In genomic region chr13:20555853-20556452, GRCm38 (mm10) we compare ENCODE assay signal across 19 mouse cellular contexts.
DNase-seq lines count a peak whose midpoint lies in the region; TF ChIP-seq lines count a peak whose summit lies in the region.
"Had no signal": no experiment of that assay in that cellular context is flagged by ENCODE, and none has a peak within 500 bp of the region (broad histone marks: within the 10 kb centered on the region; RNA-seq: fewer than 3 reads in every experiment).

No protein-coding gene starts in this region.

- no peaks in the 10 kb centered on the region for H3K79me2 ChIP-seq in CH12.LX (replicated peaks; ENCODE audit: control insufficient read depth, extremely low read depth, insufficient read depth, poor library complexity, severe bottlenecking)

- peaks cover 0 to 4% of the 10 kb centered on the region in 2 experiments; a peak in 1 of 4 replicates for H3K4me1 ChIP-seq in CH12.LX (ENCODE audit: control insufficient read depth in 1 of 2, insufficient read depth in 2 of 2)
- H3K4me1 ChIP-seq: forebrain, embryonic 10.5 days; heart, embryonic 10.5 days; heart, embryonic 13.5 days; hindbrain, embryonic 12.5 days; hindbrain, embryonic 15.5 days had no signal

- DNase-seq in left cerebral cortex, adult 2 months (ENCODE audit: extremely low spot score in 1 of 2, low spot score in 2 of 2) = peak in 1 of 2 experiments; percentile 40
- DNase-seq in left cerebral cortex, postnatal 10 days (ENCODE audit: extremely low spot score in 1 of 2, low spot score in 2 of 2) = no peak
- no peak for DNase-seq in CH12.LX (ENCODE audit: extremely low read depth)
- peak; percentile 76 for DNase-seq in brain, adult 2 months (ENCODE audit: low read depth, low spot score)
- DNase-seq in heart, postnatal 14 days = no peak
- no peak for DNase-seq in urinary bladder, adult 2 months (ENCODE audit: low spot score)
- DNase-seq: adrenal gland, adult 2 months; adrenal gland, postnatal 14 days; cerebellum, adult 11-12 months; cerebellum, adult 8-10 months; cerebellum, postnatal 10 days; gastrocnemius, postnatal 36 days; heart, adult 2 months had no signal

- no peak overlapping the region for H3K4me2 ChIP-seq in CH12.LX (ENCODE audit: insufficient read depth, low read depth, poor library complexity, severe bottlenecking)
- H3K4me2 ChIP-seq: forebrain, embryonic 13.5 days; heart, embryonic 13.5 days; hindbrain, embryonic 12.5 days; hindbrain, embryonic 15.5 days had no signal

- H3K9me3 ChIP-seq in CH12.LX (replicated peaks; ENCODE audit: low read length) = no peaks in the 10 kb centered on the region
- H3K9me3 ChIP-seq: forebrain, embryonic 10.5 days; forebrain, embryonic 13.5 days; heart, embryonic 10.5 days; heart, embryonic 13.5 days; hindbrain, embryonic 12.5 days; hindbrain, embryonic 15.5 days had no signal

- in situ Hi-C loops in CH12.LX (cut with MboI; ENCODE audit: low pct_ligation_motif_present, low pct_unique_long_range_greater_than_20kb, low sequenced_read_pairs) = no loop called here

- intact Hi-C loops in left cerebral cortex, adult 2 months (cut with DNase I) = loop anchor here (5.0 kb wide), 1 partner anchor 84 kb away; no protein-coding TSS in a partner anchor
- intact Hi-C loops in left cerebral cortex, postnatal 10 days (cut with DNase I) = no loop called here
- intact Hi-C loops in heart, postnatal 14 days (cut with DNase I) = no loop called here

- peaks cover 6 to 64% of the 10 kb centered on the region in 2 experiments for H3K36me3 ChIP-seq in CH12.LX (replicated peaks in 1 of 2; ENCODE audit: control insufficient read depth in 1 of 2, insufficient read depth in 1 of 2, low read length in 1 of 2)
- H3K36me3 ChIP-seq: forebrain, embryonic 10.5 days; heart, embryonic 10.5 days; heart, embryonic 13.5 days; hindbrain, embryonic 12.5 days; hindbrain, embryonic 15.5 days had no signal

- dilution Hi-C loops in CH12.LX (cut with MboI; ENCODE audit: extremely low pct_ligation_motif_present, extremely low pct_unique_long_range_greater_than_20kb, low sequenced_read_pairs) = no loop called here

- H3K4me3 ChIP-seq in left cerebral cortex, adult 2 months = no peak overlapping the region
- H3K4me3 ChIP-seq in CH12.LX (replicated peaks in 1 of 3; ENCODE audit: low read depth in 2 of 3, low read length in 2 of 3, poor library complexity in 1 of 3) = no peak overlapping the region
- H3K4me3 ChIP-seq: forebrain, embryonic 10.5 days; forebrain, embryonic 13.5 days; heart, adult 2 months; heart, embryonic 10.5 days; heart, embryonic 13.5 days; hindbrain, embryonic 12.5 days; hindbrain, embryonic 15.5 days had no signal

- TF ChIP-seq POLR2A in CH12.LX (IDR thresholded peaks at IDR 0.05; ENCODE audit: low read depth, low read length) = no peak

- H3K27me3 ChIP-seq in CH12.LX (replicated peaks) = no peaks in the 10 kb centered on the region
- H3K27me3 ChIP-seq: forebrain, embryonic 13.5 days; heart, embryonic 13.5 days; hindbrain, embryonic 12.5 days; hindbrain, embryonic 15.5 days had no signal

- TF ChIP-seq RAD21 in CH12.LX (IDR thresholded peaks at IDR 0.05; ENCODE audit: low read depth, low read length) = no peak

- TF ChIP-seq EP300 in CH12.LX (IDR thresholded peaks at IDR 0.05; ENCODE audit: low read length) = no peak

- peak overlapping the region; percentile 62; the same call in 1 of the 2 replicates for H3K27ac ChIP-seq in left cerebral cortex, adult 2 months
- H3K27ac ChIP-seq in CH12.LX (ENCODE audit: insufficient read depth, low read depth) = no peak overlapping the region
- H3K27ac ChIP-seq: forebrain, embryonic 10.5 days; forebrain, embryonic 13.5 days; heart, adult 2 months; heart, embryonic 10.5 days; heart, embryonic 13.5 days; hindbrain, embryonic 12.5 days; hindbrain, embryonic 15.5 days had no signal

- no peak overlapping the region for H3K9ac ChIP-seq in CH12.LX (ENCODE audit: insufficient read depth, low read depth)
- H3K9ac ChIP-seq: forebrain, embryonic 13.5 days; heart, embryonic 13.5 days; hindbrain, embryonic 12.5 days; hindbrain, embryonic 15.5 days had no signal

- TF ChIP-seq CTCF in left cerebral cortex, adult 2 months (IDR thresholded peaks at IDR 0.05) = no peak
- TF ChIP-seq CTCF in CH12.LX (conservative IDR thresholded peaks at IDR 0.05 in 1 of 2, IDR thresholded peaks at IDR 0.05 in 1 of 2; ENCODE audit: low read depth in 2 of 2, low read length in 2 of 2) = no peak

TF ChIP-seq in CH12.LX, 34 proteins besides CTCF, POLR2A, EP300 and RAD21:
- TF ChIP-seq ELF1 (IDR thresholded peaks at IDR 0.05; ENCODE audit: low read depth, low read length) (no peak), ZC3H11A (IDR thresholded peaks at IDR 0.05; ENCODE audit: low read depth, low read length) (no peak), MAFK (IDR thresholded peaks at IDR 0.05; ENCODE audit: insufficient replicate concordance, low read length) (peak; percentile 90)
